Mouse (Mus musculus): Measurements from ENCODE around the gene Ceacam18. TPM values are rescaled to one million over a fixed set of nuclear protein-coding genes. Genes with fewer than 3 reads are reported as not detected.
"Not testable (repeated sequence)": the region's sequence is repeated elsewhere in the genome, so short reads cannot be mapped to it uniquely, and the experiment has no call there.

Ceacam18 gene
- polyA plus RNA-seq, 1 experiment from 2014 or later: not detected

DNA sequence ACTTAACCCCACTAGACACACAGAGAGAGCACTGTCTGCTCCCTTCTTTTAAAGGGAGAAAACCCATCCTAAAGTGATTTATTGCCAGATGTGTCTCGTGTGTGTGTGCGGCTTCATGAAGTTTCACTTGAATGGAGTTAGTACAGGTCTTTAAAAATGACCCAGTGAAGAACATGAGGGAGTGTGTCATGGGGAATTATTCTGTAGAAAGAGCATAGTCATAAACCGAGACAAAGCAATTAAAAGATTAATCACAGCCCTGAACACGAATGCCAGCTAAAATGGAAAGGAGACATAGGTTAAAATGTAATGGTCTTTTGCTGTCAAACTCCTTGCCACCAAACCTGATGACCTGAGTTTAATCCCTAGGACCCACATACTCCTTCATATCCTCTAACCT is 567 bp upstream of the Ceacam18 start:
- ATAC-seq (replicated peaks; ENCODE audit: low FRiP score): no peak
- Histone ChIP-seq H3K27ac (no peak overlapping the region), H3K4me3 (replicated peaks) (no peak overlapping the region), H3K27me3 (no peaks in the 10 kb centered on the region), H3K4me1 (no peaks in the 10 kb centered on the region), H3K9ac (no peak overlapping the region), H3K9me3 (replicated peaks) (no peaks in the 10 kb centered on the region), H3K36me3 (no peaks in the 10 kb centered on the region), H3K4me2 (no peak overlapping the region)
- WGBS: 49% methylated on average over 4 of the region's 4 CpGs

DNA sequence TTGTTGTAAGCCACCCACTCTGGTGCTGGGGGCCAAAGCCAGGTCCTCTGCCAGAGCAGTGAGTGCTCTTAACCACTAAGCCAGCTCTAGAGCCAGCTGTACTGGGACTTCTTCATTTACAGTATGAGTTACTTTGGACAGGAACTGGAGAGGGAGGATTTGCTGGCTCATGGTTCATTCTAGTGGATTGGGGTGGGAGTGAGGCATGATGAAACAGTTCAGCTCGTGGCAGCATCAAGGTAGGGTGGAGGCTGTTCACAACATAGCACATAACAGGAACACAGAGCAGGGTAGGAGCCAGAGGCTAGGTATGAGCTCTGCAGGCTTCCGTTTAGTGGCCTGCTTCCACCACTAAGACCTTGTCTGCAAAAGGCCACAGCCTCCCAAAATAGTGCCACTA is 1.7 kb downstream of the Ceacam18 start:
- 52% methylated on average over 2 of the region's 2 CpGs for WGBS
- H3K9me3 ChIP-seq (replicated peaks): no peaks in the 10 kb centered on the region
- no peak for ATAC-seq (replicated peaks; ENCODE audit: low FRiP score)
- no peaks in the 10 kb centered on the region for H3K4me1 ChIP-seq
- H3K36me3 ChIP-seq: no peaks in the 10 kb centered on the region
- no peak overlapping the region for H3K4me3 ChIP-seq (replicated peaks)
- no peak overlapping the region for H3K27ac ChIP-seq
- no peak overlapping the region for H3K9ac ChIP-seq
- H3K27me3 ChIP-seq: no peaks in the 10 kb centered on the region
- H3K4me2 ChIP-seq: no peak overlapping the region

DNA sequence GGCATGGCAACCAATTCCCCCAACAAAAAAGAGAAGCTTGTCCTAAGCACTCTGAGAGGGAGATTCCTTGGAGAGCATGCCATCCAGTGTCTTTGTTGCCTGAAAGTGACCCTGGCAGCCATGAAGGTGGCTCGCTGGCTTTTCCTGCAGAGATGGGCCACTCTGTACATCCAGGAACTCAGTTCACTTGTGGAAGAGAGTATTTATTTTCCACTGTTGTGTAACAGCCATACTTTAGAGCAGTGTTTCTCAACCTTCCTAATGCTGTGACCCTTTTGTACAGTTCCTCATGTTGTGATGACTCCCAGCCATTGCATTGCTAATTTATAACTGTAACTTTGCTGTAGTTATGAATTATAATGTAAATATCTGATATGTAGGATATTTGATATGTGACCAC is 2.6 kb downstream of the Ceacam18 start:
- Histone ChIP-seq H3K9me3 (replicated peaks) (no peaks in the 10 kb centered on the region), H3K27me3 (no peaks in the 10 kb centered on the region), H3K4me3 (replicated peaks) (no peak overlapping the region), H3K36me3 (no peaks in the 10 kb centered on the region), H3K4me2 (no peak overlapping the region), H3K9ac (no peak overlapping the region), H3K4me1 (no peaks in the 10 kb centered on the region), H3K27ac (no peak overlapping the region)
- no peak for ATAC-seq (replicated peaks; ENCODE audit: low FRiP score)
- 83% methylated on average over 1 of the region's 1 CpGs for WGBS

DNA sequence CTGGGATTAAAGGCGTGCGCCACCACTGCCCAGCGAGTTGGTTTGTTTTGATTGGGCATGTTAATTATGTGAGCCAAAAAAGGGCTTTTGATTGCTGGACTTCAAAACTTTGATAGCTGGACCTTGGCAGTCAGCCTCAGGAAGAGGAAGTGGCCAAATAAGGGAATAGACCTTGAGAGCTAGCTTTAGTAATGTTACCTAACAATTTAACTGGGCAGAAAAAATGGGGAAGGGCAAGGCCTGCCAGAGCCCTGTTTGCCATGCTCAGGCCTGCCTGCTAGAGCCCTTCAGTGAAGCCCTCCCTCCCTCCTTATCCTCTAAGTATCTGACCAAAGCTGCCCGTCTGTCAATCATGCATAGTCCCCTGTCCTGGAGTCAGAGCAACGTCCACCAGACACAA is 8.1 kb downstream of the Ceacam18 start:
- no peak overlapping the region for H3K9ac ChIP-seq
- H3K4me2 ChIP-seq: no peak overlapping the region
- ATAC-seq (replicated peaks; ENCODE audit: low FRiP score): no peak
- H3K36me3 ChIP-seq: no peaks in the 10 kb centered on the region
- H3K9me3 ChIP-seq (replicated peaks): no peaks in the 10 kb centered on the region
- H3K4me3 ChIP-seq (replicated peaks): no peak overlapping the region
- H3K27me3 ChIP-seq: no peaks in the 10 kb centered on the region
- H3K27ac ChIP-seq: no peak overlapping the region
- WGBS: 81% methylated on average over 5 of the region's 5 CpGs
- no peaks in the 10 kb centered on the region for H3K4me1 ChIP-seq

DNA sequence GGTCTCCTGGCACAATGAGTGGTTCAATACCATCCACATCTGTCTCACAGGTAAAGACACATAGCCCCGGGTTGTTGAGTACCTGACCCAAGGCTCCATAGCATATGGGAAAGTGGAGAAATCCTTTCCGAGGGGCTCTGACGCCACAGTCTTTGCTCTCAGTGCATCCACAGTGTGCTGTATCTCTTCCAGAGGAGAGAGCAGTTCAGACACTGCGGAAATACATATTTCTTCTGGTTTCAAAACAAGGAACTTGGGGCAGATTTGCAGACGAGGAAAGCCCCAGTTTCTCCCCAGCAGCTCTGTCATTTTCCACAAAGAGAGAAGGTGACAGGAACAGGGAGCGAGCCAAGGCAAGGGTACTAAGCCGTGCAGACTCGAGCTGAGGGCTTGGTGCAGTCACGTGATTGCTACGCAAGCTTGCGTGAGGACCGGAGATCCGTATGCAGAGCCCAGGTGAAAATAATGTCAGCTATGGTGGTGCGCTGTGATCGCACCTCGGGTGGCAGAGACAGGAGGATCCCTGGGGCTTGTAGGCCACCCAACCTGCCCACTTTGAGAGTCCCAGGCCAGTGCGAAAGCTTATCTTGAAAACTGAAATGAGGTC is 8.6 kb downstream of the Ceacam18 start:
- no peak overlapping the region for H3K4me2 ChIP-seq
- no peak overlapping the region for H3K4me3 ChIP-seq (replicated peaks)
- no peaks in the 10 kb centered on the region for H3K9me3 ChIP-seq (replicated peaks)
- H3K9ac ChIP-seq: no peak overlapping the region
- ATAC-seq (replicated peaks; ENCODE audit: low FRiP score): no peak
- WGBS: 82% methylated on average over 17 of the region's 17 CpGs
- no peaks in the 10 kb centered on the region for H3K36me3 ChIP-seq
- no peak overlapping the region for H3K27ac ChIP-seq
- H3K27me3 ChIP-seq: no peaks in the 10 kb centered on the region
- no peaks in the 10 kb centered on the region for H3K4me1 ChIP-seq

DNA sequence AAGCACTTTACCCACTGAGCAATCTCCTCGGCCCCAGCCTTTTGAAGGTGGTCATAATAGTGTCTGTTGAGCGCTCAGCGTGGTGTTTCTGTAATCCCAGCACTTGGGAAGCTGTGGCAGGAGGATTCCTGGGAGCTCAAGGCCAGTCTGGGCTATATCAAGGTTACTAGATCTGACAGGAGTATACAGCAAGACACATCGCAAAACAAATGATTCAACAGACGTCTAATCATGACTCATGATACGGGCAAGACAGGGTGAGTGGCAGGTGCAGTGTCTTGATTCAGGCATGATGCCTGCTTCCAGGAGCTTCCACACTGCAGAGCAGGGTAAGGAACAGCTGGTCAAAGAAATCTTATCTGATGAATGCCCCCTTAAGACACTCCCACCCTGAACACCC is 18.2 kb downstream of the Ceacam18 start:
- H3K4me1 ChIP-seq: no peaks in the 10 kb centered on the region
- no peak overlapping the region for H3K9ac ChIP-seq
- H3K27me3 ChIP-seq: no peaks in the 10 kb centered on the region
- no peak for ATAC-seq (replicated peaks; ENCODE audit: low FRiP score)
- H3K27ac ChIP-seq: no peak overlapping the region
- no peaks in the 10 kb centered on the region for H3K36me3 ChIP-seq
- 84% methylated on average over 6 of the region's 6 CpGs for WGBS
- H3K9me3 ChIP-seq (replicated peaks): no peaks in the 10 kb centered on the region
- H3K4me2 ChIP-seq: no peak overlapping the region
- no peak overlapping the region for H3K4me3 ChIP-seq (replicated peaks)

DNA sequence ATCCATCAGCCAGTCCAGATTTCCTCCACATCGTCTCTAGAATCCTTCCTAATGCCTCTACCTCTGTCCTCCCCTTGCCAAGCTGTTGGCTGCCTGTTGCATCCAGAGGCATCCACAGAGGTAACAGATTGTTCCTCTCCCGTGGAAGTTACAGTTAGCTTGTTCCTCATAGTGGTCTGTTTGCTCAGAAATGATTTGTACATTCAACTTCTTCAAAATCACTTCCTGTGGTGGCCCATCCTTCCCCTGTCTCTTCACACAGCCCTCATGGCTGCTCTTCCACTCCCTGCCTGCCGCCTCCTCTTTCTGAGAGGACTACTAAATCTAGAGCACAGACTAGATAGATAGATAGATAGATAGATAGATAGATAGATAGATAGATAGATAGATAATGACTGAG is 20.0 kb downstream of the Ceacam18 start:
- Histone ChIP-seq H3K36me3 (no peaks in the 10 kb centered on the region), H3K27ac (no peak overlapping the region), H3K4me1 (no peaks in the 10 kb centered on the region), H3K27me3 (no peaks in the 10 kb centered on the region), H3K9me3 (replicated peaks) (no peaks in the 10 kb centered on the region), H3K4me2 (no peak overlapping the region), H3K4me3 (replicated peaks) (no peak overlapping the region), H3K9ac (no peak overlapping the region)
- ATAC-seq (replicated peaks; ENCODE audit: low FRiP score): no peak
- 70% methylated on average over 3 of the region's 3 CpGs for WGBS

DNA sequence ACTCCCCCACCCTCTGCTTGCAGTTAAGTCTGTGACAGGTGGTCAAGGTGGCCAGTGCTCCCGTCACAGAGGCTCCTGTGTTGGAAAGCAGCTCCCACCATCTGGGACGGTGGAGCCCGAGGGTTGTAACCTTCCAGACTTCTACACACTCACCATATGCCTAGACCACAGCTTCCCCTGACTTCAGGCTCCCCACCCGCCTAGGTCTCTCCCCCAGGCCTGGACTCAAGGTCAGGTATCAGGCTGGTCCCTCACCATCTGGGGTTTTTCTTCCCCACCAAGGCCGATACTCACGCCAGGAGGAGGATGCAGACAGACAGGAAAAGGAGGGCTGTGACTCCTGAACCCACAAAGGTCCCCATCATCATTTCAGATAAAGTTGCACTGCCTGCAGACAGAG is 21.7 kb downstream of the Ceacam18 start:
- Histone ChIP-seq H3K4me2 (no peak overlapping the region), H3K4me3 (replicated peaks) (no peak overlapping the region), H3K36me3 (no peaks in the 10 kb centered on the region), H3K27ac (no peak overlapping the region), H3K9me3 (replicated peaks) (no peaks in the 10 kb centered on the region), H3K4me1 (no peaks in the 10 kb centered on the region), H3K9ac (no peak overlapping the region), H3K27me3 (no peaks in the 10 kb centered on the region)
- ATAC-seq (replicated peaks; ENCODE audit: low FRiP score): no peak
- WGBS: 34% methylated on average over 6 of the region's 6 CpGs

DNA sequence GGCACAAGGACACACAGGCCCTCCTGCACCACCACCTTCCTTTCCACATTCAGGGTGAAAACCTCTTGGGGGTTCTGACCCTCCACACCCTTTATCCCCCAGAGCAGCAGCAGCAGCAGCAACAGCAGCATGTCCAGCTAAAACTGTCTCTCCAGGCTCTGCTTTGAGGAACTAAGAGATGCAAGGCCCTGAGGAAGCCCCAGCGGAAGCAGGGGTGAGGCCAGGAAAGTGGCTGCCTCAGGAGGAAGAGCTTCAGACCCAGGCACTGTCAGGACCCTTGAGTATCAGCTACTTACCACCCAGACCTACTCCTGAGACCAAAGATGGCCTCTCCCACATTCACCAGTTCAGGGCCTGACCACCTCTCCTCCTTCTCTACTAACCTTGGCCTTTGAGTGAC is 25.5 kb downstream of the Ceacam18 start, which contains the start of gene Siglece:
Gene Siglece (minus strand): TSS at position 160 of the 400 bp plus-strand sequence.
- no peak within 1 kb of the TSS for H3K4me3 ChIP-seq (replicated peaks)
- no peaks in the 10 kb centered on the region for H3K36me3 ChIP-seq
- no peak within 1 kb of the TSS for H3K27ac ChIP-seq
- no peaks in the 10 kb centered on the region for H3K4me1 ChIP-seq
- no peak within 1 kb of the TSS for H3K4me2 ChIP-seq
- 87% methylated on average over 1 of the region's 1 CpGs for WGBS
- no peak within 1 kb of the TSS for H3K9ac ChIP-seq
- H3K27me3 ChIP-seq: no peaks in the 10 kb centered on the region
- ATAC-seq (replicated peaks; ENCODE audit: low FRiP score): no peak
- no peaks in the 10 kb centered on the region for H3K9me3 ChIP-seq (replicated peaks)

DNA sequence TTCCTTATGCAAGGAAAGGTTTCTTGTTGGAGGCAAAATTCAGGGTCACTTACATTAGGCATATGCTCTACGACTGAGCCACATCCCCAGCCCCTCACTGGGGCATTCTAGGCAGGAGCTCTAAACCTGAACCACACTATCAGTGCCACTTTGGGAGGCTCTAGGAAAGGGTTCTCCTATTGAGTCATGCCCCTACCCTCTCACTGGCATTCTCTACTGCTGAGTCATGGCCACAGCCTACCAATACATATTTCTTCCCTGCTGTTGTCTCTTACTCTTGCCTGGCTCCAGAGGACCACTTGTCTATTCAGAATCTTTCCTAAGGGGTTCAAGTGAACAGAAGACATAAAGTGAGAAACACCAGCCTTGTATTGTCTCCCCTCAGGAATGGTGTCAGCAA is 28.3 kb downstream of the Ceacam18 start:
- no peak for ATAC-seq (replicated peaks; ENCODE audit: low FRiP score)
- Histone ChIP-seq H3K4me2 (no peak overlapping the region), H3K4me1 (no peaks in the 10 kb centered on the region), H3K27ac (no peak overlapping the region), H3K4me3 (replicated peaks) (no peak overlapping the region), H3K9ac (no peak overlapping the region), H3K36me3 (no peaks in the 10 kb centered on the region), H3K27me3 (no peaks in the 10 kb centered on the region), H3K9me3 (replicated peaks) (no peaks in the 10 kb centered on the region)
- WGBS: 93% methylated on average over 1 of the region's 1 CpGs

DNA sequence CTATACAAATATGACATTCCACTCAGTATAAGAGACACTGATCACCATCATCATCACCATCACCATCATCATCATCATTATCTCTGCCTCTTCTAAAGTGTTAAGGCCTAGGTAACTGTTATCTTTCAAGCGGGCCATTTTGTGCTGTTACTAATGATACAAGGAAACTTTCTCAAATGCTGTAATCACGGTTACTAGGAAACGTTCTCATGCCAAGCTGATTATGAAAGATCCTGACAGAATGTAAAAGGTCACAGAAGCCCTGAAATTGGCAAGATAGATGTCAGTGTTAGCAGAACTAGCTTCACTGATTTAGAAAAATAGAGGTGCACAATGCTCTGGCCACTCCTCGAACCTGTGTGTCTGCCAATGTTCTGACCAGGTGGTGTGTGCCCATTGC is 32.7 kb downstream of the Ceacam18 start:
- not testable (repeated sequence) for H3K9me3 ChIP-seq (replicated peaks); H3K9ac ChIP-seq; H3K36me3 ChIP-seq; ATAC-seq (replicated peaks; ENCODE audit: low FRiP score); H3K4me2 ChIP-seq; H3K27me3 ChIP-seq; H3K4me1 ChIP-seq; H3K27ac ChIP-seq; H3K4me3 ChIP-seq (replicated peaks)
- WGBS: 89% methylated on average over 4 of the region's 4 CpGs

DNA sequence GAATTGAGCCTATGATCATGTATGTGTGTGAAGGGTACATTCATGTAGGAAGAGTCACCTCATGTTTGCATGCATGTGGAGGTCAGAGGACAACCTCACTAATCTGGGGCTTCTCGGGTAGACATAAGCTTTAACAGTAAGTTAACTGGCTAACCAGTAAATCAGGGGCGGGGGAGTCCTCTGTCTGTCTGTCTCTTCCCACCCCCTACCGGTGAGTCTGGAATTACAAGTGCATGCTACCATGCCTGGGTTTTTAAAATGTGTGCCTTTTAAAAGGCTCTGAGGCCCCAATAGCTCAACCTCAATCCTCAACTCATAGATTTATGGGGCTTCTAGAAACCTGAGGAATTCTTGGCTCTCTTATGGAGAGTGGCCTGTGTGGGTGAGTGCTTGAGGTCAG is 34.1 kb downstream of the Ceacam18 start:
- Histone ChIP-seq H3K27me3 (no peaks in the 10 kb centered on the region), H3K9me3 (replicated peaks) (no peaks in the 10 kb centered on the region), H3K36me3 (no peaks in the 10 kb centered on the region), H3K4me2 (no peak overlapping the region), H3K9ac (no peak overlapping the region), H3K4me1 (peaks cover 9% of the 10 kb centered on the region), H3K27ac (no peak overlapping the region), H3K4me3 (replicated peaks) (no peak overlapping the region)
- ATAC-seq (replicated peaks; ENCODE audit: low FRiP score): no peak
- 16% methylated on average over 3 of the region's 3 CpGs for WGBS

All from kidney, embryonic 15.5 days (tissue).